Mouse (Mus musculus) heart, embryonic 11.5 days (tissue): Measurements from ENCODE around the gene Triap1. TPM values are rescaled to one million over a fixed set of nuclear protein-coding genes. Genes with fewer than 3 reads are reported as not detected.

Experiments used
- ATAC-seq: fragments of 200-750 bp; cut with Nextera tagmentation; replicated peaks from 2 replicates; pipeline ENCODE4 v1.8.0; 2017; ENCODE audit warnings: moderate library complexity; ENCODE audit not compliant: insufficient number of reproducible peaks, low FRiP score, low TSS enrichment
- H3K27ac ChIP-seq: fragments of 300-500 bp; sonication (generic); 2 replicates; pipeline ENCODE4 v1.5.1; 2014; ENCODE audit warnings: mild to moderate bottlenecking, low read depth, low read length
- H3K27me3 ChIP-seq: fragments of 300-500 bp; sonication (generic); 2 replicates; pipeline ENCODE4 v1.6.1; 2014; ENCODE audit warnings: mild to moderate bottlenecking, low read length, mixed read lengths; ENCODE audit not compliant: control insufficient read depth, insufficient read depth
- H3K36me3 ChIP-seq: fragments of 300-500 bp; sonication (generic); 2 replicates; pipeline ENCODE4 v1.6.1; 2014; ENCODE audit warnings: mild to moderate bottlenecking, low read length, moderate library complexity, mixed read lengths; ENCODE audit not compliant: control insufficient read depth, insufficient read depth
- H3K4me1 ChIP-seq: fragments of 300-500 bp; sonication (generic); 2 replicates; pipeline ENCODE4 v1.6.1; 2014; ENCODE audit warnings: low read length; ENCODE audit not compliant: control insufficient read depth, insufficient read depth
- H3K4me2 ChIP-seq: fragments of 300-500 bp; sonication (generic); 2 replicates; pipeline ENCODE4 v1.6.1; 2014; ENCODE audit warnings: mild to moderate bottlenecking, moderate library complexity
- H3K4me3 ChIP-seq: fragments of 300-500 bp; sonication (generic); 2 replicates; pipeline ENCODE4 v1.5.1; 2014; ENCODE audit warnings: low read depth, low read length
- H3K9ac ChIP-seq: fragments of 300-500 bp; sonication (generic); 2 replicates; pipeline ENCODE4 v1.6.1; 2014; ENCODE audit warnings: mild to moderate bottlenecking, low read depth, low read length, moderate library complexity
- H3K9me3 ChIP-seq: fragments of 300-500 bp; sonication (generic); replicated peaks from 2 replicates; pipeline ENCODE4 v1.6.1; 2016; ENCODE audit warnings: low read length; ENCODE audit not compliant: control insufficient read depth
- WGBS: fragments of 180-500 bp; shearing (Covaris S2); extraction: QIAGEN DNeasy Blood & Tissue Kit; methylation state at CpG from one replicate; pipeline ENCODE4 v1.1.7; 2014; ENCODE audit not compliant: insufficient replicate concordance; 5-methylcytosine and 5-hydroxymethylcytosine counted together
- polyA plus RNA-seq: library from polyadenylated mRNA; unstranded; fragments of >200 nt; fragmentation: Nextera tagmentation; extraction: Ambion mirVana; gene quantifications from 2 replicates; pipeline ENCODE4 v1.2.1, GENCODE M21; 2014

Triap1 gene
- polyA plus RNA-seq, 1 experiment from 2014 or later = 43.9 TPM

DNA sequence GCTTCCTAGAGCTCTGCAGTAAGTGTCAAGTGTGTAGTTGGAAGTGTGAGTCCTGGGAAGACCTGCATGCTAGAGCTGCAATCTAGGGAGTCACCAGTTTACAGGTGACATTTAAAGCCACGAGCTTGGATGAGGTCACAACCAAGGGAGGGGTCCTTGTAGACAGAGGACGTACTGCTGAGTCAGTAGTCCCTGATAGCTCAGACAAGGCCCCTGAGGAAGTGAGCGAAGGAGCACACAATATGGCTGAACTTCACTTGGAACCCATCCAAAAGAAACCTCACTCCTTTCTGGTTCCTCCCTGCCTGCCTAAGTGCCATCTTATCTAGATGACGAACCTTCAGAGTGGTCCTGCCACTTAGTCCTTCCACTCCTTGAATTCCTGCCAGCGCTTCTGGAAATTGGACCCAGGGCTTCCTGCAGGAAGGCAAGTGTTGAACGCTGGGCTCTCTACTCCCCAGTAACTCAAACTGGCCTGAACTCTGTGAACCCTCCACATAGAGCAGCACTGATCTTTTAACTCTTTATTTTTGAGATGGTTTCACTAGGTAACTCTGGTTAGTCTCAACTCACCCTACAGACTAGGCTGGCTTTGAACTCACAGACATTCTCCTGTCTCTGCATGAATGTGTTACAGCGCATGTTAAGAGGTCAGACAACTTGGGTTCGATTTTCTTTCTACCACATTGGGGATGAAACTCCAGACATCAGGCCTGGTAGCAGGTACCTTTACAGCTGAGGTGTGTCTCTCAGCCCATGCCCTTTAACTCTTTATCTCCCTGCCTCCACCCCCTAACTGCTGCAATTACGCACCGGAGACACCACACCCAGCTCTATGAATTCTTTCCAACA, 28.0 kb upstream of the Triap1 start:
- H3K4me3 ChIP-seq = no peak overlapping the region
- peaks cover 35% of the 10 kb centered on the region for H3K4me1 ChIP-seq
- no peaks in the 10 kb centered on the region for H3K27me3 ChIP-seq
- ATAC-seq = peak; percentile 73
- no peaks in the 10 kb centered on the region for H3K36me3 ChIP-seq
- no peak overlapping the region for H3K9ac ChIP-seq
- WGBS = 46% methylated on average over 10 of the region's 10 CpGs
- H3K4me2 ChIP-seq = peak overlapping the region; percentile 29; the same call in 1 of the 2 replicates
- peak overlapping the region; percentile 58 for H3K27ac ChIP-seq
- H3K9me3 ChIP-seq = no peaks in the 10 kb centered on the region

DNA sequence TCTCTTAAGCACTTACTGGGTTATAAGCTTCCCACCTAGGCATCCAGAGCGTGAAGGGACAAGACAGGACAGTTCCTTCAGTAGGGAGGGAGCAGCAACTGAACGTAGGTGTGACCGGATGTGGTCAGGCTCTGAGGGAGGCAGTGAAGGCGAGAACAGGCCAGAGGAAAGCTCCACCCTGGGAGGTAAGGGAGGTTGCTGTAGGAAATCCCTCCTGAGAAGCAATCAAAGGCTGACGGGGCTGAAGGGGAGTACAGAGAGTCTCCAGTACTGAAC, 27.4 kb upstream of the Triap1 start:
- WGBS = 33% methylated on average over 5 of the region's 5 CpGs
- Histone ChIP-seq H3K27me3 (no peaks in the 10 kb centered on the region), H3K27ac (peak overlapping the region; percentile 58; the same call in 1 of the 2 replicates), H3K9me3 (no peaks in the 10 kb centered on the region), H3K4me1 (peaks cover 39% of the 10 kb centered on the region), H3K4me3 (no peak overlapping the region), H3K4me2 (no peak overlapping the region), H3K9ac (no peak overlapping the region), H3K36me3 (no peaks in the 10 kb centered on the region)
- no peak for ATAC-seq

DNA sequence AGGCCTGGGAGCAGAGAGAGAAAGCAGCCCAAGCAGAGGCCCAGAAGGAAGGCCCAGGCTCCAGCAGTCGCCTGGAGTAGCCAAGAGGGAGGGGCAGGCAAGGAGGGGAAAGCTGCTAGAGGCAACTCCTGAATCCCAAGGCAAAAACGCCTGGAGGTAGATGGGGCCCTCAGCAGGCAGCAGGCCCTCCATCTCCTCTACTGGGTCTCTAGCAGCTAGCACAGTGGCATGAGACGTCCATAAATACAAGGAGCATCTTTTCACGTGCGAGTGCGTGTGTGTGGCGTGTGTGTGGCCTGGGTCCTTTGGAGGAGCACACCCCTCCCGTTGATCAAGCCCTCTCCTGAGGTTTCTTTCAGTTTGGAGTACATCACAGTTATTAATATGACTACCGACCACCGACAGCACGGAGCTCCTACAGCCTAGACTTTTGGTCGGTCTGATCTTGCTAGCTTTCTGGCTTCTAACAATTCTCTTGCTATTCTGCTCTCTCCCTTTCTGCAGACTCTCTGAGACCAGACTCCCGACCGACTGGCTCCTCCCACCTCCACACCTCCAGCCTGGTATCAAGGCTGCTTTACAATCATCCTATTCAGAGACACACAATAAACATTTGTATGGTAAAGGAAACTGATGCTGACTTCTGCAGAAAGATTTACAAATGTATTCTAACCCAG, 23.9 kb upstream of the Triap1 start:
- WGBS = 13% methylated on average over 14 of the region's 14 CpGs
- Histone ChIP-seq H3K4me3 (no peak overlapping the region), H3K27me3 (no peaks in the 10 kb centered on the region), H3K27ac (peak overlapping the region; percentile 78), H3K4me2 (peak overlapping the region; percentile 51), H3K9me3 (no peaks in the 10 kb centered on the region), H3K4me1 (peaks cover 42% of the 10 kb centered on the region), H3K9ac (peak overlapping the region; percentile 67), H3K36me3 (no peaks in the 10 kb centered on the region)
- ATAC-seq = no peak

DNA sequence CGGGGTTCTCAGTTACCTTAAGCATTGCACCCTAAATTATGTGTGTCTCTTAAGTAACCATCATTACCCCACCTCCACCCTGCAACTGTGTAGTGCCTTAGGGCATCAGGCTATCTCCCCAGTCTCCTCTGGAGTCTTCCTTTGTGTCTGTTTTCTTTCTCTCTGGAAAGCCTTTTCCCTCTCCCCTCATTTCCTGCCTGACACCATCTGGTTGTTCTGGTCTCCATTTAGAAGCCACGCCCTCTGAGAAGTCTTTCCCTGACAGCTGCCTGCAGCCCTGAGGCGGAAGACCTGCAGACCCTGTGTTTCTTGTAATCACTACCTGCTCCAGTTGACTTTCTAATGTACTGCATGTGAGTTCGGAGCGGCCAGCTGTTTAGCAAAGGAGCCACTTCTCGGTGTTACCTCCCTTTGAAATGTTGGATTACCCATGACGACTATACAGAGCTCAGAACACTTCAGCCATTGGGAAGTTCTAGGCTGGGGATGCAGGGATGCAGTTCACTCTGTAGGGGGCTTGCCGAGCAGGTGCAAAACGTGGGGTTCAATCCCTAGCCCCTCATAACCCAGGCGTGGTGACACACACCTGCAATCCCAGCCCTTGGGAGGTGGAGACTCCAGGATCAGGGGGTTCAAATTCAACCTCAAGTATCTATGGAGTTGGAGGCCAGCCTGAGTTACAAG, 23.2 kb upstream of the Triap1 start:
- no peak overlapping the region for H3K9ac ChIP-seq
- no peaks in the 10 kb centered on the region for H3K9me3 ChIP-seq
- ATAC-seq = no peak
- peak overlapping the region; percentile 51 for H3K4me2 ChIP-seq
- H3K27me3 ChIP-seq = no peaks in the 10 kb centered on the region
- H3K4me3 ChIP-seq = no peak overlapping the region
- H3K4me1 ChIP-seq = peaks cover 35% of the 10 kb centered on the region
- WGBS = 3% methylated on average over 10 of the region's 10 CpGs
- no peaks in the 10 kb centered on the region for H3K36me3 ChIP-seq
- peak overlapping the region; percentile 78 for H3K27ac ChIP-seq

DNA sequence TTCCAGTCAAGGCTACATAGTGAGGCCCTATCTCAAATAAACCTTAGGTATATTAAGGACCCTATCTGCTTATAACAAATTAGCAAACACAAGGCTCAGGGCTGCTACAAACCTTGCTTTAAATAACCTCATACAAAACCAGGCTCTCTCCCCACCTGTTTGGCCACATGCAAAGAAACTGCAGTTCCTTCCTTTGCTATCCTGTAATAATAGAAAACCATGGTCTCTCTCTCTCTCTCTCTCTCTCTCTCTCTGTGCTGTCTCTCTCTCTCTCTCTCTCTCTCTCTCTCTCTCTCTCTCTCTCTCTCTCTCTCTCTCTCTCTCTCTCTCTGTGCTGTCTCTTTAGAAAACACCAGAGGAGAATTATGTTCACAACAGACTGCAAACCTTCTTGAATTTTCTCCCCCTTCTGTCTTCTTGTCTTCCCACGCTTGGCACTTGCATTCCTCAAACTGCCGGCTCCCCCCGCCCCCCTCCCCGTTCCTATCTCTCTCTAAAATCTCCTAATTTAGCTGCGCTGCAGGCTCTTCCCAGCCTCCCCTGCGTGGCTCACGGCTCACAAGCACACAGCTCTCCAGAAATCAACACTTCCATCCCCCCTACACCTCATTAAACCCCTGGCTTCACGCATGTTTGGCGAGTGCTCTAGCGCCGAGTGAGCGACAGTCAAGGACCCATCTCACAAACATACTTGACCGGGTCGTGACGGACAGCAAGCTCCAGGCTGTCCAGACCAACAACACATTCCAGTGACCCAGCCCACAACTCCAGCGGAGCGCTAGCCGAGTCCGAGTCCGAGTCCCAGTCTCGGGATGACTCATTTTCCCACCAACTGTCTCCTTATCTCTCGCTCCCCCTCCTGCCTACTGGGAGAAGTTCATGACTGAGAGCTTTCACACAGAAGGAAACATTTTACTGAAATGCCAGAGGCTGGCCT, 21.8 kb upstream of the Triap1 start:
- no peaks in the 10 kb centered on the region for H3K9me3 ChIP-seq
- peak; percentile 73 for ATAC-seq

DNA sequence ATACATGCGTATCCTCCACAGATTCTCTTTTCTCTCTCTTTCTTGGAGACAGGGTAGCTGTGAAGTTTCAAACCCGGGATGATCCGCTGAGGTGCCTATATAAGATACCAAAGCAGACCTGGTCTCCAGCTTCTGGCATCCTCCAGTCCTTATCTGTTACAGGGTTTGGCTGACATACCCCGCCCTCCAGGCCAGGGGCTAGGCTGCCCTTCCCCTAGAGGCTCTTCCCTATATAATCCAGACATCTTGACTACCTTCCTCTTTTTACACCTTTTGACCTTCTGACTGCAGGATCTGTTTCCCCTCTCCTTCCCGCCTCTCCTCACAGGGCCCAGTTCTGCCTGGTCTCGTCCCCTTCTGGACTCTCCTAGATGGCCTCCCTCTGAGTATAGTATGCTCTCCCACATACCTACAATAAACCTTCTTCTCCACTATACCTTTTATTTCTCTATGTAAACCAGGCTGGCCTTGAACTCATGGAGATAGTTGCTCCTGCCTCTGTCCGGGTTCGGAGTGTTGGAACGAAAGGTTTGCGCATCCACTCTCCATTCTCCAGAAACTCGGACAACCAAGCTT, 14.7 kb upstream of the Triap1 start:
- peak overlapping the region; percentile 90 for H3K27ac ChIP-seq
- peaks cover 20% of the 10 kb centered on the region for H3K4me1 ChIP-seq
- H3K9me3 ChIP-seq = no peaks in the 10 kb centered on the region
- peak; percentile 78 for ATAC-seq
- peak overlapping the region; percentile 83 for H3K4me2 ChIP-seq
- WGBS = 13% methylated on average over 11 of the region's 11 CpGs
- H3K4me3 ChIP-seq = peak overlapping the region; percentile 76
- H3K9ac ChIP-seq = peak overlapping the region; percentile 97
- H3K36me3 ChIP-seq = peaks cover 8% of the 10 kb centered on the region; the same call in 1 of the 2 replicates
- H3K27me3 ChIP-seq = no peaks in the 10 kb centered on the region

More for the DNA sequence above, 21.8 kb upstream of the Triap1 start:
- Histone ChIP-seq H3K36me3 (no peaks in the 10 kb centered on the region), H3K9ac (peak overlapping the region; percentile 69), H3K4me2 (peak overlapping the region; percentile 86), H3K4me3 (peak overlapping the region; percentile 40), H3K27me3 (no peaks in the 10 kb centered on the region), H3K4me1 (peaks cover 26% of the 10 kb centered on the region), H3K27ac (peak overlapping the region; percentile 55)
- WGBS = under 1% methylated on average over 22 of the region's 22 CpGs

DNA sequence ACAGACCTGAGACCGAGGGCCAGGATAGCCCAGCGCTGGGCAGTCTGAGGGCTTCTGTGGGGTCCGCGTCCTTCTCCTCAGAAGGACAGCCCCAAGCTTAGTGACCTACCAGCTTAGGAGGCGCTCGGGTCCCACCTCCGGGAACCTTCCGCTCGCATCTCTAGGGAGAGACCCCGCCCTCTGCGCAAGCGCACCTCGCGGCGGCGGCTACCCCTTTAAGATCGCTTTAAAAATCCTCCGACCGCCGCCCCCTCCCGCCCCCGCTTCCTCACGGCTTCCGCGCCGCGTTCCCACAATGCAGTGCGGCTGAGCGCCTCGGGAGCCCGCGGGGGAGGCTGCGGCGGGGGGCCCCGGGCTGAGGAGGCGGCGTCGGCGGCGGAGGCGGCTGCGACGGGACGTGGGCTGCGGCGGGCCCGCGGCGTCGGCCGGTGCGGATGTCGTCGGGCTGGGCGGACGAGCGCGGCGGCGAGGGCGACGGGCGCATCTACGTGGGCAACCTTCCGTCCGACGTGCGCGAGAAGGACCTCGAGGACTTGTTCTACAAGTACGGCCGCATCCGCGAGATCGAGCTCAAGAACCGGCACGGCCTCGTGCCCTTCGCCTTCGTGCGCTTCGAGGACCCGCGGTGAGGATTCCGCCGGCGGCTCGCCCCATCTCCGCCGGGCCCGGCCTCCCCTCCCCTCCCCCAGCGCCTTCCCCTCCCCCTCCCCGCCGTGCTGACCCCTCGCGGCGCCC, 14.0 kb upstream of the Triap1 start, which contains the start of gene Srsf9:
Gene Srsf9, plus strand, starts transcription at position 303 of the 735 bp plus-strand sequence.
- Histone ChIP-seq H3K4me2 (peak within 1 kb of the TSS; percentile 83), H3K4me3 (peak within 1 kb of the TSS; percentile 76), H3K9ac (peak within 1 kb of the TSS; percentile 97), H3K36me3 (peaks cover 14% of the 10 kb centered on the region; the same call in 1 of the 2 replicates), H3K27me3 (no peaks in the 10 kb centered on the region), H3K9me3 (no peaks in the 10 kb centered on the region), H3K27ac (peak within 1 kb of the TSS; percentile 90), H3K4me1 (peaks cover 20% of the 10 kb centered on the region)
- 1% methylated on average over 82 of the region's 97 CpGs for WGBS
- peak; percentile 86 for ATAC-seq
